Mouse (Mus musculus) gastrocnemius, postnatal 25 days (tissue): Measurements from ENCODE around the gene Zfp366. TPM values are rescaled to one million over a fixed set of nuclear protein-coding genes. Genes with fewer than 3 reads are reported as not detected.

Experiments
- DNase-seq: peaks from one replicate; pipeline ENCODE4 v3.0.0; 2022
- total RNA-seq, 2 experiments: library from RNA; stranded (reverse); gene quantifications; 1 replicate in 1 of 2; 2 replicates in 1 of 2; pipeline ENCODE4 v1.2.3; 2021

Zfp366 gene
- total RNA-seq, 2 experiments from 2014 or later: 3.4 to 3.9 TPM

GRCm38 (mm10) chr13:99186138-99186853, 1.7 kb downstream of the Zfp366 start:
- no peak for DNase-seq

DNA sequence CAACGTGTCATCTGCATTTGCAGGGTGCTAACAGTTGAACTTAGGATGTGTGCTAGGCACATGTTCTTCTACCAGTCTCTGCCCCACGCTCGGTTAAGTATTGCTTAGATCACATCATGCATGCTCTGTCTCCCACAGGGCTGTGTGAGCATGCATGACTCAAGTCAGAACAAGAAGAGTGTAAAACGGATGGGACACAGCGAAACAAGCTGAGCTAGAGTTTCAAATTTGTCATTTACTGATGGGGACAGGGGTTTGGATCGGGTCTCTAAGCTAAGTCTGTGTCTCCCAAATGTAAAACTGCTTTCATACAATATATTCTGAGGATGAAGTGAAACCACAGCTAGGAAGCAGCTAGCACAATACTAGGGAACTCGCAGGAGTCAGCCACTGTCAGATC, 2.2 kb downstream of the Zfp366 start:
- DNase-seq: no peak

GRCm38 (mm10) chr13:99187456-99187855, 2.8 kb downstream of the Zfp366 start:
- DNase-seq: no peak

- DNase-seq: no peak
Measured at GRCm38 (mm10) chr13:99188625-99189024, 4.0 kb downstream of the Zfp366 start.

DNA sequence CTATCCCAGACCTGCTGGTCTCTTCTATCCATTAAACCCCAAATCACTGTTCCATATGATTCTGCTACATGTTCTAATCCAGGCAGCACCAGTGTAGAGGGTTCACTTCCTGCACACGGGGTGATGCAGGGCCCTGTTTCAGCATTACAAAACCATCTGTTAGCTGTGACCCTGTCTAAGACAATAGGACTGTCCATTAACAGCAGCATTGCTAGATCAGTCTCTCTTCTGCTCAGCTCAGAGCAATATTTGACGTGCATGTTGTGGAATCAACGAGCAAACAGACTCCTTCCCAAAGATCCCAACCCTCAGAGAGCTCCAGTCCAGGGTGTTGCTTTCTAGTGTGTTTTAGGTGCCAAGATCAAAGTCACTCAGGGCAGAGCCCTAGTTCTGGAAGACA, 5.0 kb downstream of the Zfp366 start:
- no peak for DNase-seq

GRCm38 (mm10) chr13:99190466-99190865, 5.8 kb downstream of the Zfp366 start:
- peak; percentile 53 for DNase-seq

- peak; percentile 28 for DNase-seq
Measured at GRCm38 (mm10) chr13:99191063-99191462, 6.4 kb downstream of the Zfp366 start.

DNA sequence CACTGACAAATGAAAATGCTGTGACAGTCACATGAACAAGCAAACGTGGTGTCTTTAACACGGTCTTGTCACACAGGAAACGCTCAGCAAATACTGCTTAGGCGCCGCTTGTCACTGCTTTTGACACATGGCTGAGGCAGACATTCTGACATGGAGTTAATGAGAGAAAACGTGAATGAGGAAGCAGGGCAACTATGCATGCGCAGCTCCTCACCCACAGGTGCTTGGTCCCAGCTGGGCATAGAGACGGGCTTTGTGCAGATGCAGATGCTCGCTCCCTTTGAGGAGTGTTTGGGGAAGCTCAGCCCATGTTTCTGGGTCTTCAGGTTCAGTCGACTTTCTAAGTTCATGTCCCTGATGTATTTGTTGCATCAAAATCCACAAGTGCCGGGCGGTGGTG, 11.7 kb downstream of the Zfp366 start:
- no peak for DNase-seq

- no peak for DNase-seq
Measured at GRCm38 (mm10) chr13:99196865-99197264, 12.2 kb downstream of the Zfp366 start.

GRCm38 (mm10) chr13:99201647-99202574, 17.3 kb downstream of the Zfp366 start:
- DNase-seq: no peak

GRCm38 (mm10) chr13:99207214-99207613, 22.6 kb downstream of the Zfp366 start:
- no peak for DNase-seq

DNA sequence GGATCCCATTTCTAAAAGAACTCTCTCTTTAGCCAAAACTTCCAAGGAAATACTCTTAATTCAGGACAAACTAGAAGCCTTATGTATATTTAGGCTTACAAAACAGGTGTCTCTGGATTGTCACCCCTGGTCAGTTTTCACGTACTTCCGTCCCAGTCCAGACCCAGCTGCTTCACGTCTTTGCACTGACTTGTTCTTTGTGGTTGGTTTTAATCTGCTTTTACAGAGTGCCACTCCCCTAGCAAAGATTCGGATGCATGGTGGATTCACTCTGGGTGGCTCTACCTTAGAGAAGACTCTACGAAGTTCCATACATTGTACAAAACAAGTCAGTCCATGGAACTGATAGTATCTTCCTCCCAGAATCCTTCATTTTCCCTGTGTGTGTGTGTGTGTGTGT, 25.2 kb downstream of the Zfp366 start:
- no peak for DNase-seq

DNA sequence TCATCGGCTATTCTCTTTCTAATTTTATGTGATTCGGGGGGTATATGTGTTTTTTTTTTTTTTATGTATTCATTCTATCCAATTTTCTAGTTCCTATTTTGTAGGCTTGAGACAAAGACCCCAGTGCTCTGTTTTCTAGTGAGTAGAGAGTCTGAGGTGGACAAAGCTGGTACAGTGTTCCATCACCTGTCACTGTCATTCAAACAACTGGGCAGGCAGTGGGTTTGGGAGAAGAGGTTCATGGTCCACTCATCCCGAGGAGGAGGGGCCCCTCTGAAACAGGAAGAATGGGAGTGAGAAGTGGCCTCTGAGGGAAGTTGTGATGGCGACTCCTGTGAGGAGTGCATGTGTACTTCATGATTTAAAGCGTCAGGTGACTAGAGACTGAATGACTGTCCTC, 26.2 kb downstream of the Zfp366 start:
- no peak for DNase-seq

DNA sequence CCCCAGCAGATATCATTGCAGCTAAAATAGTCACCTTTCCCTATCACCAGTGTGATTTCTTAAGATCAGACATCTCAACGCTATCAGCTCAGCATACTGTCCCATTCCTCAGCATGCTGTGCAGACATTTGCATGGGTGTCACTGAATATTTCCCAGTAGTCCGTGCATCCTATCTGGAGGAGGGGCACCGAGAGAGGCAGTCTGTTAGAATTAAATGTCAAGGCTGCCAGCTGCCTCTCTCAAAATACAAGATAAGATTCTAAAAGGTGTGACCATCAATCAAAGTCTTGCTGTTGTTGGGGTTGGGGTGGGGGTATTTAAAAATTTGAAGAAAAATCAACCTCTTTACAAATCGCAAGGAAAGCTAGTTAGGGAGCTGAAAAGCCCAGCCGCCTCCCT, 28.4 kb downstream of the Zfp366 start:
- DNase-seq: no peak

GRCm38 (mm10) chr13:99216005-99216404, 31.4 kb downstream of the Zfp366 start:
- no peak for DNase-seq

DNA sequence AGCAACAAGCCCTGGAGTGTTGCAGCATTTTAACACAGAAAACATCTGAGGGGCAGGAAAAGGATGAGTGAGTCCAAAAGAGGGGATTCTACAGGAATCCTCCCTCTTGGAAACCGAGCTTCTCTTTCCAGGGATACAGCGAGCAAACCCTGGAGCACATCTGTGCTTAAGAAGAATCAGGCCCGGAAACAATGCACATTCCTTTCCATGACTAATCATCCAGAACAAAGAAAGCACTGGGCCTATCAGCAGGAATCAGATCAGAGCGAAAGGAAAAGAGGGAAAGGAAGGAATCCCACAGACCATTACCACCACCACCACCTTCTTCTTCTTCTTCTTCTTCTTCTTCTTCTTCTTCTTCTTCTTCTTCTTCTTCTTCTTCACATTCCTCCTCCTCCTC, 33.4 kb downstream of the Zfp366 start:
- DNase-seq: no peak

- no peak for DNase-seq
Measured at GRCm38 (mm10) chr13:99219586-99219985, 35.0 kb downstream of the Zfp366 start.

DNA sequence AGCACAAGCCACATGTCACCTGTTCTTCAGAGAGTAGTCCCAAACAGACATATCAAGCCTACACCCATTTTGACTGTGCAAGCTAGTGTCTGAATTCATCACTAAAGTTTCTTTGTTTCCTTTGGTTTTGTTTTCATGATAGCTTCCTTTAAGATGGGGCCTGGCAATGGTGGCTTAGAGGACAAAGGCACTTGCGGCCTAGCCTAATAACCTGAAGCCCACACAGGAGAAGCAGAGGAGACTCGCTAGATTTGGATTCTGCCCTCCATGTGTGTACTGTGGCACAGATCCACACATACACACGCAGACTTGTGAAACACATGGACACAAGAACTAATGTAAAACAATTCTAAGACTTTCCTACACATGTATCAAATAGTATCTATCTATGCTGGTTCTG, 37.4 kb downstream of the Zfp366 start:
- DNase-seq: no peak

GRCm38 (mm10) chr13:99222476-99222875, 37.9 kb downstream of the Zfp366 start:
- DNase-seq: no peak

- no peak for DNase-seq
Measured at GRCm38 (mm10) chr13:99223321-99223884, 38.8 kb downstream of the Zfp366 start.

DNA sequence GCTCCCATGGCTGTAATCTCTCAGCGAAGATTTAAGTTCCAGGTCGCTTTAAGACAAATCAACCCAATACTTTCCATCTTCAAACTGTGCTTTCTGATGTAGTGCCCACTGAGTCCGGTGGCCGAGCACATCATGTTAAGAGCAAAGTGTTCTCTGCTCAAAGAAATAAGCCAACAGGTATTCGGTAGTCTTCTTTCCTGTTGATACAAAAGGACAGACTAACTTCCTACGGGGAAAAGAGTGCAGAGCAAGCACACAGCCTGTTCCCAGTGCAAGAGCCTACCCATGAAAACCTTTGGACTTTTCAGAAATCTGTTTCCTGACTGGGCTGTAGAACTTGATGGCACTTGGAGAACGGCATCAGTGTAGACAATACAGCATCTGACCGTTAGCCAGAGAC, 39.3 kb downstream of the Zfp366 start:
- no peak for DNase-seq

- no peak for DNase-seq
Measured at GRCm38 (mm10) chr13:99225374-99226240, 41.0 kb downstream of the Zfp366 start.
